Mouse (Mus musculus) limb, embryonic 11.5 days (tissue): ENCODE data around the gene AB124611. TPM values are rescaled to one million over a fixed set of nuclear protein-coding genes. Genes with fewer than 3 reads are reported as not detected.

ENCODE experiments used
- ATAC-seq: fragments of 200-750 bp; cut with Nextera tagmentation; 2 replicates; pipeline ENCODE4 v1.8.0; 2017; ENCODE audit warnings: low read depth; ENCODE audit not compliant: insufficient number of reproducible peaks, low FRiP score, low TSS enrichment
- DNase-seq: peaks from one replicate; pipeline ENCODE4 v3.0.0-alpha.2; 2015; ENCODE audit warnings: low spot score
- H3K27ac ChIP-seq: fragments of 300-500 bp; sonication (generic); replicated peaks from 2 replicates; pipeline ENCODE4 v1.5.1; 2014; ENCODE audit warnings: low read depth, mild to moderate bottlenecking, low read length
- H3K27me3 ChIP-seq: fragments of 300-500 bp; sonication (generic); 2 replicates; pipeline ENCODE4 v1.6.1; 2014; ENCODE audit warnings: mild to moderate bottlenecking, low read length, mixed read lengths; ENCODE audit not compliant: control insufficient read depth, insufficient read depth
- H3K36me3 ChIP-seq: fragments of 300-500 bp; sonication (generic); 2 replicates; pipeline ENCODE4 v1.6.1; 2014; ENCODE audit warnings: mild to moderate bottlenecking, low read length, moderate library complexity, mixed read lengths; ENCODE audit not compliant: control insufficient read depth, insufficient read depth
- H3K4me1 ChIP-seq: fragments of 300-500 bp; sonication (generic); 2 replicates; pipeline ENCODE4 v1.6.1; 2014; ENCODE audit warnings: low read length, mixed read lengths; ENCODE audit not compliant: control insufficient read depth, insufficient read depth
- H3K4me2 ChIP-seq: fragments of 300-500 bp; sonication (generic); 2 replicates; pipeline ENCODE4 v1.6.1; 2014; ENCODE audit warnings: low read depth, mild to moderate bottlenecking, moderate library complexity; ENCODE audit not compliant: severe bottlenecking
- H3K4me3 ChIP-seq: fragments of 300-500 bp; sonication (generic); 2 replicates; pipeline ENCODE4 v1.5.1; 2014; ENCODE audit warnings: low read depth, low read length
- H3K9ac ChIP-seq: fragments of 300-500 bp; sonication (generic); 2 replicates; pipeline ENCODE4 v1.6.1; 2014; ENCODE audit warnings: mild to moderate bottlenecking, low read length
- H3K9me3 ChIP-seq: fragments of 300-500 bp; sonication (generic); 2 replicates; pipeline ENCODE4 v1.6.1; 2016; ENCODE audit warnings: low read length; ENCODE audit not compliant: control insufficient read depth
- WGBS: fragments of 180-500 bp; shearing (Covaris S2); extraction: QIAGEN DNeasy Blood & Tissue Kit; methylation state at CpG from one replicate; pipeline ENCODE4 v1.1.7; 2014; 5-methylcytosine and 5-hydroxymethylcytosine counted together
- polyA plus RNA-seq: library from polyadenylated mRNA; unstranded; fragments of >200 nt; fragmentation: Nextera tagmentation; extraction: Ambion mirVana; gene quantifications from 2 replicates; pipeline ENCODE4 v1.2.1, GENCODE M21; 2014

Gene AB124611
- polyA plus RNA-seq, 1 experiment from 2014 or later: 2.5 TPM

DNA sequence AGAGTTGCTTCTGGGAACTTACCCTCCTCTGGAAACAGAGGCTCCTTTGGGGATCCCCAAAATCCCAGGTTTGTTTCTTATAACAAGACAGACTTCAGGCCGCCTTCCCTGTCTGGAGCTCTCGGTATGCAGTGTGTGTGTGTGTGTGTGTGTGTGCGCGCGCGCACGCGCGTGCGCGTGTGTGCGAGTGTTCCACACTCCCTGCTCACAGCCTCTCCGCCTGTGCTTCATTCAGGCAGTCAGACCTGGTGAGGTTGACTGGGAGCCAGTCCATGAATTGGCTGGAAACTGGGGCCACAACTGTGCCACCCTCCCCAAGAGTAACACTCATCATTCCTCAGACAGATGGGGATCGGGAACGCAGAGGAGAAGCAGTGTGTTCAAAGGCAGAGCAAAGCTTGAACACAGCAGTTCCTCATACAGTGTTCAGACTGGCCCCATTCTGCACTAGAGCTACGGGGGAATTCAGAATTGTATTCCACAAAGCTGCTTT lies 28.9 kb upstream of the AB124611 start:
- Histone ChIP-seq H3K4me3 (no peak overlapping the region), H3K27me3 (no peaks in the 10 kb centered on the region), H3K4me1 (0 out of 2 replicates have a peak, but pooled peaks cover 2% of the 10 kb centered on the region), H3K4me2 (peak overlapping the region; percentile 3; the same call in 1 of the 2 replicates), H3K9ac (peak overlapping the region; percentile 47), H3K27ac (peak overlapping the region; percentile 88), H3K9me3 (no peaks in the 10 kb centered on the region), H3K36me3 (peaks cover 11% of the 10 kb centered on the region; the same call in 1 of the 2 replicates)
- ATAC-seq: peak; percentile 38
- DNase-seq: no peak
- 65% methylated on average over 16 of the region's 16 CpGs for WGBS

DNA sequence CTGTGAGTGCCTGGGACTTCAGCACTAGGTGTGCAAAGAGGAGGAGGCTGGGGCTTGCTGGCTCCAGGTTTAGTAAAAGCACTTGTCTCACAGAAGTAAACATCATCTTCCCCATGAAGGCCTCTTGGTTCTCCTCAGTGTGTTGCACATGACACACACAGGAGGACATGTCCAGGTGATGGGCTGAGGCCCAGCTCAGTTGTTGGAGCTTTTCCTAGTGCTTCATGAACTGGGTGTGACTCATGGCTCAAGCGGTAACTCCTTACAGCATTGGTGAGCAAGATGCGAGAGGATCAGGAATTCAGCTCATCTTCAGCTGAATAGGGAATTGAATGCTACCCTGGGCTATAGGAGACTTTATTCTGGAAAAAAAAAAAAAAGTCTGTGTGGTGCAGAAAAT lies 28.3 kb upstream of the AB124611 start:
- no peak for ATAC-seq
- Histone ChIP-seq H3K27me3 (no peaks in the 10 kb centered on the region), H3K4me3 (no peak overlapping the region), H3K4me1 (0 out of 2 replicates have a peak, but pooled peaks cover 2% of the 10 kb centered on the region), H3K9me3 (no peaks in the 10 kb centered on the region), H3K9ac (peak overlapping the region; percentile 47), H3K27ac (peak overlapping the region; percentile 88), H3K4me2 (peak overlapping the region; percentile 3; the same call in 1 of the 2 replicates), H3K36me3 (peaks cover 11% of the 10 kb centered on the region; the same call in 1 of the 2 replicates)
- WGBS: 90% methylated on average over 2 of the region's 2 CpGs
- no peak for DNase-seq

GRCm38 (mm10) chr9:21498284-21498902 lies 27.6 kb upstream of the AB124611 start:
- ATAC-seq (no peak), DNase-seq (no peak)
- Histone ChIP-seq H3K4me3 (no peak overlapping the region), H3K4me2 (no peak overlapping the region), H3K36me3 (peaks cover 13% of the 10 kb centered on the region; the same call in 1 of the 2 replicates), H3K27ac (no peak overlapping the region), H3K27me3 (no peaks in the 10 kb centered on the region), H3K4me1 (0 out of 2 replicates have a peak, but pooled peaks cover 2% of the 10 kb centered on the region), H3K9ac (no peak overlapping the region), H3K9me3 (no peaks in the 10 kb centered on the region)
- 91% methylated on average over 12 of the region's 12 CpGs for WGBS

DNA sequence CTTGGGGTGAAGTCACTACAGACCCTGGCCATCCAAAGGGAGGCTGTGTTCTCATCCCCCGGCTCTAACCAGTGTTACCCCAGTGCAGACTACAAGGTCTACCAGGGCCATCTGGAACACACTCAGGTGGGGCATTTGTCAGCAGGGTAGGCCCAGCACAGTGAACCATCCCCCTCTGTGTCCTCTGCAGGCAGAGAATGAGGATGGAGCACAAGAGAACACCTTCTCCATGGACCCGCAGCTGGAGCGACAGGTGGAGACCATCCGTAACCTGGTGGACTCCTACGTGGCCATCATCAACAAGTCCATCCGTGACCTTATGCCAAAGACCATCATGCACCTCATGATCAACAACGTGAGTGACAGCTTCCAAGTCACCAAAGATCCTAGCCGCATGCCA lies 22.6 kb upstream of the AB124611 start:
- Histone ChIP-seq H3K9me3 (no peaks in the 10 kb centered on the region), H3K4me2 (no peak overlapping the region), H3K4me1 (no peaks in the 10 kb centered on the region), H3K9ac (no peak overlapping the region), H3K4me3 (no peak overlapping the region), H3K36me3 (peaks cover 22% of the 10 kb centered on the region), H3K27ac (no peak overlapping the region), H3K27me3 (no peaks in the 10 kb centered on the region)
- ATAC-seq (no peak), DNase-seq (no peak)
- WGBS: 97% methylated on average over 8 of the region's 8 CpGs

- H3K36me3 ChIP-seq: peaks cover 17% of the 10 kb centered on the region
- H3K9ac ChIP-seq: no peak overlapping the region
- ATAC-seq (no peak), DNase-seq (no peak)
- H3K27me3 ChIP-seq: no peaks in the 10 kb centered on the region
- no peaks in the 10 kb centered on the region for H3K9me3 ChIP-seq
- H3K4me3 ChIP-seq: no peak overlapping the region
- no peak overlapping the region for H3K27ac ChIP-seq
- H3K4me1 ChIP-seq: peaks cover 7% of the 10 kb centered on the region
- no peak overlapping the region for H3K4me2 ChIP-seq
These were observed 20.2 kb upstream of the AB124611 start for GRCm38 (mm10) chr9:21505767-21506166.

DNA sequence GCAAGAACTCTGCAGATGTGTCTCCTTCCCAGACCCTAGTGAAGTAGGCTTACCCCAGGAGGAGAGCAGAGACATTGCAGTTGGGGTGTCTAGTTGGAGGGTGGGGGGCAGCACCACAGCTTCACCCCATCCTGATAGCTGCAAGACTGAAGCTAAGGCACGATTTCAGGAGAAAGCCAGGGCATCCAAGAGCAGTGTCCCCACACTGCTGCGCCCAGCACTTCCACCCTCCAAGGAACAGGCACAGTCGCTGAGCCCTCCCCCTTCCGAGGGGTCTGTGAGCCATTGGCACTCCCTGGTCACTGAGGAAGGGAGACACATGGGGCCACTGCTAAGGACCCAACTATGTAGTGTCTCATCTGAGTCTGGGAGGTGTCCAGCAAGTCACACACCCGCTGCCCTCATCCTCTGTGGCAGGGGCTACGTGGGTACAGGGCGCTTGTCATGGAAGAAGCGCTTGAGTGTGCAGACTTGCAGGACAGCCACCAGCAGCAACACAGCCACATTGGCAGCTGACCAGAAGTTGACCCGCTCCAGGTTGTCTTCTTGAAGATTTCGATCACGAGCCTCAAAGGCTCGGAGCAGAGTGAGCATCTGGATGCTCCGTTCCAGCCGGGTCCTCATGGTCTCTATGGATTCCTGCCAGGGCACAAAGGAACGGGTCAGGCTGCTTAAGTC lies 18.1 kb upstream of the AB124611 start:
- no peak overlapping the region for H3K9ac ChIP-seq
- DNase-seq (no peak), ATAC-seq (no peak)
- H3K9me3 ChIP-seq: no peaks in the 10 kb centered on the region
- peaks cover 7% of the 10 kb centered on the region for H3K4me1 ChIP-seq
- no peak overlapping the region for H3K27ac ChIP-seq
- no peak overlapping the region for H3K4me3 ChIP-seq
- 94% methylated on average over 15 of the region's 15 CpGs for WGBS
- no peak overlapping the region for H3K4me2 ChIP-seq
- peaks cover 17% of the 10 kb centered on the region for H3K36me3 ChIP-seq
- H3K27me3 ChIP-seq: no peaks in the 10 kb centered on the region

GRCm38 (mm10) chr9:21508871-21509404 lies 17.0 kb upstream of the AB124611 start:
- Histone ChIP-seq H3K36me3 (peaks cover 15% of the 10 kb centered on the region), H3K27ac (no peak overlapping the region), H3K27me3 (no peaks in the 10 kb centered on the region), H3K4me3 (peak overlapping the region; percentile 51; the same call in 1 of the 2 replicates), H3K9me3 (no peaks in the 10 kb centered on the region), H3K4me1 (peaks cover 7% of the 10 kb centered on the region), H3K4me2 (peak overlapping the region; percentile 62), H3K9ac (0 out of 2 replicates have a peak overlapping the region, but pooled peaks have one; percentile 30)
- WGBS: 73% methylated on average over 7 of the region's 7 CpGs
- DNase-seq (no peak), ATAC-seq (no peak)

GRCm38 (mm10) chr9:21509772-21510688 lies 15.9 kb upstream of the AB124611 start, which contains the start of gene Tmed1:
Gene Tmed1 (minus strand): TSS chr9:21510252.
- peak within 1 kb of the TSS; percentile 62 for H3K4me2 ChIP-seq
- no peaks in the 10 kb centered on the region for H3K9me3 ChIP-seq
- DNase-seq: peak; percentile 95
- peaks cover 7% of the 10 kb centered on the region for H3K4me1 ChIP-seq
- peak; percentile 94 for ATAC-seq
- peaks cover 11% of the 10 kb centered on the region for H3K36me3 ChIP-seq
- under 1% methylated on average over 44 of the region's 44 CpGs for WGBS
- H3K27me3 ChIP-seq: no peaks in the 10 kb centered on the region
- H3K27ac ChIP-seq: peak within 1 kb of the TSS; percentile 82
- H3K9ac ChIP-seq: peak within 1 kb of the TSS; percentile 70
- H3K4me3 ChIP-seq: peak within 1 kb of the TSS; percentile 51
